Mouse (Mus musculus) right cerebral cortex, postnatal 25 days (tissue): Measurements from ENCODE around the gene Frmd8.

Experiments
- DNase-seq: peaks from one replicate; pipeline ENCODE4 v3.0.0; 2022

The Frmd8 gene

DNA sequence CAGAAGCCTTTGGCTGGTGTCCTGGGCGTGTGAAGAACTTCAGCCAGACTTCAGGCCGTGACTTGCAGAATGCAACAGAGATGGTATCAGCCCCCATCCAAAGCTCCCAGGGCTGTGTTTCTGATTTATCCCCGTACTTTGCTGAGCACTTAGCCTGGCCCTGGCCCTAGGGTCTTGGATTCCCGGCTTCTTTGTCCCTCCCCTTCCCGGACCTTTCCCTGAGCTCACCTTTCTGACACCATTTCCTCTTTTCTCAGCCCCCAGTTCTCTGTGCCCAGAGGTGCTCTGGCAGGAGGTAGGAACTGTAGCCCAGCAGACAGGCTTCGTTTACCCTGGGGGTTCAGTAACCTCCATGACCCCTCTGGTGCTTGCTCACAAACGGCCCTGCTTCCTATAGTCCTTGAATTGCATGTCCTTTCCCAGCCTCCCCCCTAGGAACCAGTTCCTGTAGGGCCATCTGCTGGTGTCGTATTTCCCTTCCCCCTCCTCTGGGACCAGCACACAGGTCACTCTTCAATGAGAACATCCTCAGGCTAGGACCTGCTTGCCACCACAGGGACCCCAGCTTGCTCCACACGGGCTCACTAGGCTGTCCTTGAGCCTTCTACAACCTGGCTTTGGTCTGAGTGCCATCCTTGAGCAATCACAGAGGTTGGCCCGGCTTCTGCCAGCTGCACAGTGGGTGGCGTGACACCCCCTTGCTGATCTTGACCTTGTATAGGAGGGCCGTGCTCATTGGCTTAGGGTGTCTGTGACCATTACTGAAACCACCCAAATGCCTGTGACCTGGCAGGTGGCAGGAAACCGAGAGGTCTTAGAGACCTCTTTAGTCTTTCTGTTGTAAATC is 26.0 kb downstream of the Frmd8 start:
- no peak for DNase-seq

DNA sequence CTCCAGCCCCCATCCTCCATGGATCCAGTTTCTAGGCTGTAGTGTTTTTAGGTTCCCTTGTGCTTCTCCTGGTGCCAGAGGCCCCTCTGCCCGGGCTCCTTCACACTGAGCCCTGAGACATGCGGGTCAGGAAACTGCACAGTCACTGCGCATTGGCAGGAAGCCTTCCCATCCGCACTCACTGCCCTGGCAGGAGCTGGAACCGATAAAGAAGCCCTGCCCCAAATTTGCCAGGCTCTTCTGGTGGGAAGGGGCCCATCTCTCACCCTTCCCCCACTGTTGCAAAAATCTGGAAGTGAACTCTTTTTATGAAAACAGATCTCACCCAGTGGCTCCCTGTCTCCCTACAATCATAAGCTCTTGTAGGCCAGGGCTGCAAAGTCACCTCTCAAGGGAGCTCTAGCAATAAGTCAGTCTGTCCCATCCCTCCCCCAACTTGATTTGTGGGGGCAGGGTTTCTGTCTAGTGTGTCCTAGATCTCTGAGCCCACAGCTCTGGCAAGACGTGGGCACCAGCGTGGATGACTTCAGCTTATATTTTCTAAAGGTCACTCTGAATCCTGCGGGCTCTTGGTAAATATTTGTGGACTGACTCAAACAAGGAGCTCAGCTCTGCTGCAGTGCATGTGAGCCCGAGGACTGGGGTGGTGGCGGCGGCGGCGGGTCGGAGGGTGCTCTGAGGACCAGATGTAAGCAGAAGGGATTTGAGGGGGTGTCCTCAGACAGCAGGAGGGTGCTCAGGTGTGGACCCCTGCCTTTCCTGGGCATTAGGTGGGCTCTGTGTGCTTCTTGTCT is 26.8 kb downstream of the Frmd8 start:
- no peak for DNase-seq

DNA sequence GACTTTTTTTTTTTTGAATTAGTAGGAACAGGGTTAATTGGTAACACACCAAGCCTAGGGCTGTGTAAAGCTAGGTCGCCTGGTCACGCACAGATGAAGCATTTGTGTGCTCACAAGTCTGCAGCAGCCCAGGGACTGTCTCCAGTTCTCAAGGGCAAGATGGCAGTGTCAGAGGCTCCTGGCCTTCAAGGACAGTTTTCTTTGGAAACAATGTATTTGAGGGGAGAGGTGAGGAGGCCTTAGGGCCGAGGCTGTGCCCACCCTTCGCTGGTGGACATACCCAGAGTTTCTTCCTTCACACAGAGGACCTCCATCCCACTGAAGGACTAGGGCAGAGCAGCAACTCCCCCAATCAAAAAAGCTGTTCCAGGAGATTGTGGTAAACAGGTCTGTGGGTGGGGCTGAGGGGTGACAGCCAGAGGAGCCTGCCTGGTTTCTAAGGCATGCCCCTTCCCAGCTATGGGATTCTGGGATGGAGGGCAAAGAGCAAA is 27.7 kb downstream of the Frmd8 start:
- no peak for DNase-seq

DNA sequence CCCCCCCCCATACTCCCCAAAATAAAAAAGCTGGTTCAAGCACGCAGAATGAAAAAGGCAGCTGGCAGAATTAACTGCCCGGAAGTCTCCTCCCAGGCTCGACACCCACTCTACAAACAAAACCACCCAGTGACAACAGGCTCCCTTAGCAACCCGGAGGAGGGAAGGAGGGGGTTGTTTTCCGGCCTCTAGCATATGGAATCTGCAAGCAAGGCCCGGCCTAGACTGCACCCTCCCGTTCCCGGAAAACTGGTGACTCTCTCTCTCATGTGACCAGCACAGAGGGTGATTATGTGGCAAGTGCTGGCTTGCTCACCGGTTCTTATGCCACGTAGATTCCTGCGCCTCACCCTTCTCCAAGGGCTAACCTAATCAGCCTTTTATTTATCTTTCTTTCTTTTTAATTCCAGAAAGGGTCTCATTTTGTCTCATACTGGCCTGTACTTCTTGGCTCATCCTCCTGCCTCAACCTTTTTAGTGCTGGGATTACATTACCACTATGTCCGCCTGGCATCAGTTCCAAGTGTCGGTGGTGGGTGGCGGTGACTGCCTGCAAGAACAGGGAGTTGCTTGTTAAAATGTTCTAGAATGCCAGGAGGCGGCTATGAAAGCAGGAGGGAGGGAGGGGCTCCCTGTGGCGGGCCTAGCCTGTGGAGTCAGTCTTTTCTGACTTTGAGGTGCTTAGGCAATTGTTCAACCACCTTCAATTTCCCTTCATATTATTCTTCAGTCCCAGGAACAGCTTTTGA is 28.3 kb downstream of the Frmd8 start:
- DNase-seq: peak; percentile 87

DNA sequence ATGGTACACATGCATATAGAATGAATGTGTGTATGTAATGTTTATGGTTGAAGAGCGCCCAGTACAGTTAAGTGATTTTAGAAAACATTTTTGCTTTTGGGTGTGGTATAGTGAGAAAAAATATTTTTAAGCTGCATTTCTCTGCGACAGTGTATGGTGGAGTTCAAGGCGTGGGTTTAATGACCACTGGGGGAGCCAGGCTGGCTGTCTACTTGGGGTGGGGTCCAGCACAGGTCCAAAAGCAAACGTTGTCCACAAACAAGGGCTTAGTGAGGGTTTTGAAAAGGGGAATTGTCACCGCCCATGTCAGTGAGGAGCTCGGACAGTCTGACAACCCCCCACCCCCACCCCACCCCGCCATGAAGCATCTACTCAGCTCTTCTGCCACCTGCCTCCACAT is 28.9 kb downstream of the Frmd8 start:
- DNase-seq: peak; percentile 56

DNA sequence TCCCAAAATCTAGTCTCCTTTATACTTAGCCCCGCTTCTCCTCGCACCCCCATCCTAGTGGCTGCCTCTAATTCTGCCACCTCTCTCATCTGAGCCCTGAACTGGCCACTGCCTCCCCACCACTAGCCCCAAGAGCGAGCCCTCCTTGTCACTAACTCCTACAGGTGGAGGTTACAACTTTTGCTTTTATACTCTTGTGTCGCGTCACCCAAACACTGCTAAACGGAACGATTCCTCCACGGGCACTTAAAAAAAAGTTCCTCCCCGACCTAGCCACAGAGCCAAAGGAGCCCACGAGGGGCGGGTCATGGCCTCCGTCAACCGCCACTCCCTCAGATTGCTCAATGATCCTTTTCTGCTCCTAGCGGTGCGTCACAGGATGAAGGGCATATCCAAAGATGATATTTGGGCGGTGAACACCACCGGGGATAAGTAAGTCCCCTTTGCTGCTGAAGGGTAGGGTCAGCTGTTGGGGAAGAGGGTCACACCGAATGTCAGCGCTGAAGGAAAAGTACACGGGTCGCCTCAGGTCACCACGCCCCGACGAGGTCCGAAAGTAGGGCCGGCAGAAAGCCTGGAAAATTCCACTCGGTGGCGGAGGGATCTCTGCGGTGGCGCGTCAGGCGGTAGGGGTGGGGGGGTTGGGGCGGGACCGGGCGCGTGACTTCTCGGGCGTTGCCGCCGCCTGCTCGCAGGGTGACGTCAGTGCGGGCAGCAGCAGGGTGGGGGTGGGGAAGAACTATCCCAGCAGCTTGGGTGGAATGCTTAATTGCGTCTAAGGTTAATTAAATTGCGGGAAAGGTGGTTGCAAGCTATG is 29.5 kb downstream of the Frmd8 start:
- peak; percentile 87 for DNase-seq

DNA sequence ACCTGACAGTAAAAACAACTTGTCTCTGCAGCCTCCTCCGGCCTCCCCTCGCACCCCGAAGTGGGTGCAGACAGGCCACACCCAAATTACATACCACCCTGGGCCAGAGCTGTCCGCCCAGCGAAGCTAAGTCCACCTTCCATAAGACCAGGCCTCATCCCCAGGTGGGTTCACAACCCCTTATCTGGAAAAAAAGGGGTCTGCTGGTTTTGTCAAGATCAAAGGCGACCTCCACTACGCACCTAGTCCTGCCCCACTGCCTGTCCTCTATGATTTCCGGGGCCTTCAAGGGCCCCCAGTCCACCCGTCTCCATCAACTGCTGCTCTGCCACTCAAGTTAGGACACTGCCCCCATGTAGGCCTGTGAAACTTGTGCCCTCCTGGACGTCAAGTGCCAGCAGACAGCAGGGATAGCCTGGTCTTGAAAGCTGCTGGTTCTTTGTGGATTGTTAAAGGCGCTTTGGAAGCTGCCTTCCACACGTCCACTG is 30.2 kb downstream of the Frmd8 start:
- DNase-seq: no peak

DNA sequence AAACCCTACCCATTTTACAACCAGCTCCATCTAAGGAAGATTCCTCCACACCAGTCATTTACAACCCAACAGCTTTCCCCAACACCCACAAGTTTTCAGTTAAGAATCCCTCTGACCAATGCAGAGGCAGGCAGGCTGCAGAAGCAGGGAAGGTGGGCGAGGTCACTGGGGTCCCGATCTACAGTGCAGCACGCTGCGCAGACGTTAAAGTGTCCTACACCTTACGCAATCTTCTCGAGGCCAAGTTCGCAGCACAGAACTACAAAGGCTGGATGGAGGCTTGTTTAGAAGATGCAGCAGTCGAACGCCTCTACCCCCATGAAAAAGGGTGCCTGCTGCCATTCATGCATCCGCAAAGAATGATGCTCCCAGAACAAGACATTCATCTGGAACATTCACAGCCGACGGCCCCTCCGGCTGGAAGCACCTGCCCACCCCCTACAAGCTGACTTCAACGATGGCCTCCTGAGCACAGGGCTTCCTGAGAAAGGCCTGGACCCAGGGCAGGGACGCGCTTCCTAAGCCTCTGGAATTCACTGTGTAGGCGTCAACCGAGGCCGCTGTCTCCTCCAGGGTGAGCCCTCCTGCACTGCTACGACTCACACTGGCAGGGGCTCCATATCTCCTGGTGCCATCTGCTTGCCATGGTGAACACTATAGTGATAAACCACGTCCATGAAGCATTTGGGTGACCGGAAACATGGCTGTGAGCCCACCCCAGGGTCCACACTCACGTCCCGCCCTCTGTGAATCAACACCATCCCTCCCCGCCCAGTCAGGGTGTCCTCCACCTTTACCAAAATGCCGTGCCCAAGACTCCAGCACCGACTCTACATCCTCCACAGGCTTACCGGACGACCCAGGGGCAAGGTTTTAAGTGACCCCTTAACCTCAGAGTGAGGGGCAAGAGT is 31.0 kb downstream of the Frmd8 start:
- DNase-seq: no peak

DNA sequence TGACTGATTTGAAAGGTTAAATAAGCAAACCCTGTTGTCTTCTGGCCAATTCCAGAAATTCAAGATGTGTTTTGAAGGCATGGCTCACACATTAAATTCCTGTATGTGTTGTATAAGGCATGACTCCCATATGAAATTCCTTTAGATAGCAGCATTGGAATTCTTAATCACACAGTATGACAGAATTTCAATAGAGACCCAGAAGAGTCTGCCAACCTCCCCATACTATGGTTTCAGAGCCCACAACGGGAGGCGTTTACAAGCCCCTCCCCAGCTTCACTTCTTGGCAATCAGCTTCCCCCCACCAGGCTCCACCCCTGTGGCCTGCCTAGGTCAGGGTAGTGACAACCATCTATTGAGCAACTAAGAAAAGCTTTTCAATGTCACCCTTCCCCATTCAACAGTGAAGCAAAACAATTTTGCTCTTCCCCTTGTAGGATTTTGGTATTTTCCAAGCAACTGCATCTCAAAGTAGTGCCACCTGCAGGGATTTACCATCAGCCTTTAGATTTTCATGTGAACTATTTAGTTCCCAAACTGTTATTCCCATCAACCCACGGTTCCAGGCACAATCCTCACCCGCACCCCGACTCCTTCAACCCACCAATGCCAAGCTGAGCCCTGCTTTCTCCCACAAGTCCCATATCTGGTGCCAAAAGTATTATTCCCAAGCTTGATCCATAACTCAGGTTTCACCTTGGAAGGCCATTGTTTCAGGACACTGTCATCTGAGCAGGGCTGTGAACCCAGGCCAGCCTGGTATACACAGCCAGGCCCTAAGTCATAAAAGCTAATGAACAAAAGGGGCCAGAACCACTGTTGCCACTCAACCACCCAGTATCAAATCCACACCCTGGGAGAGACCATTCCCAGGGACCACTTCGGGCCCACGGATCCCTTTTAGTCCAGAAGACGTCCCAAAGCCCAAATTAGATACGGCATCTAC is 32.0 kb downstream of the Frmd8 start:
- no peak for DNase-seq

DNA sequence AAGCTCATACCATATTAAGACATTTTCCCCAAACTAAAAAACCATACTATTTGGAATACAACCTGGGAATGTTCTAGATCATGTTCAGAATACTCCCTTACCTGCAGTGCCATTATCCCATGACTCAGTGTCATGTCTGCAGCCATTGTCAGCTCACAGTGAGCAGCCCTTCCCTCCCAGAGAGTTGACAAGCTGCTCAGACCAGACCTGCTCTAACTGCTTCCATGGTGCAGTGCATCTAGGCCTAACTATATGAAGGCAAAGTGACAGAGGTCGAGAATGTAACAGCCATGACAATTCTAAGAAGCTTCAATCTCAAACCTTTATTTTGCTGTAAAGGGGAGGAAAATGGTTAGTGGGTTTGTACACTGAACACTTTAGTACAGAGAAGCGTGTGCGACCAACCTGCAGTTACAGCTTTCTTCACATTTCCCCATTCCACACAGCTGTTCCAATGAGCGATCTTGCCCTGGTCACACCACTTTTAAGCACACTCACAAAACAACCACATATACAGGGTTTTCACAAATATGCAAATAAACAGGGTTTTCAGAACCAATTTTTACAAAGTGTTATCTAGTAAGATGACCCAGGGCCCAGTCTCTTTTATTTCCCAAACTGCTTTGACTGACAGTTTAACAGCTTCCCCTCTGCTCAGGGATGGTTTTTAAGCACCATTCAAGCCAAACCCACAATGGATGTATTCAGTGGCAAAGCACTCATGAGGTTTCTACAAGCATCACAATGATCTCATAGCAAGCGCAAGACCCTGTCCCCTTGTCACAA is 32.9 kb downstream of the Frmd8 start:
- DNase-seq: no peak

DNA sequence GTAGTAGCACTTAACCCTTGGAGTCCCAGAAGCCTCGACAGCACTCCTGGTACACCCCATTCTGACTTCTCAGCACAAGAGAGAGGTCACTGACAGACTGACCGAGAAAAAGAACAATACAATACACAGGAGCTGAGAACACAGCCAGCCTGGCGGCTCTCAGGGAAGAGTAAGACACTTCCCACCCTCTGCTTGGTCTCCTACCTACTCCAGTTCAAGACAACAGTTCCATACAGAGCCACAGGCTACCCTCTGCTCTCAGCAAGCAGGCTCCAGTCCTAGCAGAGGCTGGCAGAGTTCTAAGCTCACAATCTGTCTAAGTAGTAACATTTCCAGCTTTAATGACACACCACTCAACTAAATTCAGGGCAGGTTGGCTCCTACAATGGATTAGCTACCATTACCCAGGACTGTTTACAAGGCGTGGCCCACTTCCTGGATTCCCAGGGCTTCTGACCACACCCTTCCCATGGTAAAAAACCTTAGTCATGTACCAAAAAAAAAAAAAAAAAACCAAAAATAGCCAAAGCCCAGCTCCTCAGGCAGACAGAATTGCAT is 33.6 kb downstream of the Frmd8 start:
- DNase-seq: no peak

DNA sequence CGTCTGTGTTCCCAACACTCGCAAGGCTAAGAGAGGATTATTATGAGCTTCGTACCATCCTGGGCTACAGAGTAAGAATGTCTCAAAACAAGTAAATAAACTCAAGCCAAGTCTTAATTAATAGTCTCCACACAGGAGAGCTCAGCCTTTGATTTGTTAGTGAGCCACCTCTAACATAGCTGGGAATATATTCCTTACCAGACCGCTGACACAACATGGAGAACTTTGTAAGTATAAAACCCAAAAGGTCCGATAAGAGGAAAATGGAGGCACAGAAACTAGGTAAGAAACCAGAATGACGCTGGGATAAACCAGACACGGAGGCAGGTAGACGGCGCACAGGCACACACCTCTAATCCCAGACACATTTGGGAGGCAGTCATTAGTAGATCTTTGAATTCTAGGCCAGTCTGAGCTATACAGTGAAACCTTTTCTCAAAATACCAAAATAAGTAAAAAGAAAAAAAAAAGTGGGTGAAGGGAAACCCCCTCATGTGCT is 34.1 kb downstream of the Frmd8 start:
- no peak for DNase-seq

DNA sequence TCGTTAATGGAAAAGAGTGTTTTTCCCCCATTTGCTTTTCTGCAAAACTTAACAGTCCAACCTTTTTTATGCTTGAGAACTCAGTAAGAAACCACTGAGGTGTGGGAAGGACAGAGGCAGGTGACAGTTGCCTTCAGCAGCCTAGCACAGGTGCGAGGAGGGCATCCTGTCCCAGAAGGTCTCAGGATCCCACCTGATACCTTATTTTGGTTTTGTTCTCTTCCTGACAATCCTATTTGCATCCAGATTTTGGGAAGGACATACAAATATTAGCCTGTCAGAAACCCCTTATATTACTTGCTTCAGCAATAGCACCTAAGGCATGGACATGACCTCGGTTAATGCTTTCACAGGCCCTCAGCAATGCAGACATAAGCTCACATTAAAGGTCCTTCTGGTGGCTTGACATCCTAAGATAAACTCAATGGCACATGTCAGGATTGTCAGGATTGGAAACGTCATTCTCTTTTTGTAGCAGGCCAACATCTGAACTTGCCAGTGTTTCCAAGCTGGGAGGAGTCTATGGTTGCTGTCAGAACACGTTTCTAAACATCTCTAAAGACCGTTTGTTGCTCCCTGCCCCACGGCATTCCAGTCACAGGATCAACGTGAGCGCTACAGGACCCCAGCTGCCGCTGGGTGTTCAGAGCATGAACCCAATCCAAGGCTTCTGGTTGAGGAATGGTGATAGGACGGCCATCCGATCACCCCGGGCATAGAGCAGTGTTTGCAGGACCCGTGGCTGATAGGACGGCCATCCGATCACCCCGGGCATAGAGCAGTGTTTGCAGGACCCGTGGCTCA is 34.8 kb downstream of the Frmd8 start:
- DNase-seq: no peak

DNA sequence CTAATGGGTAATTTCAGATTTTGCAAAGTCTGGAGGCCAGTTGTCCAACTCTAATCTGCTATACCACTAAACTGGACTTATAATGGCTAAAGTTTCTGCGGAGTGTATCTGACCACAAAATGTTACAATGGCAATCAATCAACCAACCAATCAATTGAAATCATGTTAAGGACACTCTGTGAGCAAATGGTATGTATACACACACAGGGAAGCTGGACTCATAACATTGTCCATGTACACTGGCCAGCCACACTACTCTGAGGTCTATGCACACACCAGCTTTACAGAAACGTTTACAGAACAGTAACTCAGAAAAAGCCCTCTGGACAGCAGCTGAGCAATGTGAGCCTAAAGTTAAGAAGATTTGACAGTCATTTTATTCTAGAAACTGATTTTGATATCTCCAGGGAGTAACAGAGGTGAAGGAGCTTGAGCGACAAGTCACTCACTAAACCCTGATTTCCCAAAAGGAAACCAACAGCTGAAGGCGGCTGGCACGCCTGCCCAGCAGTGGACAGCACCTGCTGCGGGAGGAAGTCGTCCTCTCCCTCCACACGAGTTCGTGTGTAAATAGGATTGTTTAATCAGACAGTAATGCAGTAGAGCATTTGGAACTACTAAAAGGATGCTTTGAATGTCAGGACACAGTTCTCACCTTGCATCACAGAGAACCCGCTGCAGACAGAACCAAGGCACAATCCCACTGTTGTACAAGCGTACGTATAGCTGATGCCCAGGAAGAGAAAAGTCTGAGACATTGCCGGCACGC is 35.6 kb downstream of the Frmd8 start:
- no peak for DNase-seq

DNA sequence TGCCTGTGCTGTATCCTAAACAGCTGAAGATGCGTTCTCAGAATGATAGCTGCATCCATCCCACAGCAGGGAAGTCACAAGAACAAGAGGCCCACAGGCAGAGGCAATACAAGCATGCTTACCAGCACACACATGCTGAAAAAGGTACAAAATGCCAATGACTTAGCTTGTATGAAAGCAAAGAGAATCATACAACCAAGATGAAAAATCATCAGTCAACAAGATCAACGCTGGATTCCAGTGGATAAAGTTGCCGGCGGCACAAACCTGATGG is 36.2 kb downstream of the Frmd8 start:
- no peak for DNase-seq

DNA sequence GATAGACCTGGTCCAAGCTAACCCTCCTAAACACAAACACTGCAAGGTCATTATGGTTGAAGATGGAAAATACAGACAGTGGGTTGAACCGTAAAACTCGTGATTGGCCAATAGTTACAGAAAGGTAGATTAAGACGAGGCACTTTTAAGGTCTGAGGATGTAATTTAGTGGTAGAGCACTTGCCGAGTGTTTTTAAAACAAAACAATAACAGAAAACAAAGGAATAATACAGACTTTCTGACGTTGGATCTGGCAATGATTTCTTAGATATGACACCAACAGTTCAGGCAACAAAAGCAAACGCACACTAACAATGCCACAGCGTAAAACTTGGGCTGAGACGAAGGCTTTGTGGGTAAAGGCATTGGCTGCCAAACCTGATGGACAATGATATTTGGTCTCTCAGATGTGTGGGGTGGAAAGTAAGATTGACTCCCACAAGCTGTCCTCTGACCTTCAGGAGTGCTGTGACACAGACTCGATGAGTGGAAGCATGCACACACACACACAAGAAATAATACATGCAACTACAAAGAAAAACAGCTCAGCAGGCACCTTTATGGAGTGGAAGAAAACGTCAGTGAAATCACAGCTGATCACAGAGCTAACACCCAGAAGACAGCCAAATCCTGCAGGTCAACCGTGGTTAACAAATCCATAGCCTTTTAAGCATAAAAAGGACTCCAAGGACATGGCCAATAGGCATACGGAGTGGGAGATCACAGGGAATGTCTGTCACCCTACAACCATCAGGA is 36.8 kb downstream of the Frmd8 start:
- no peak for DNase-seq
